Mouse (Mus musculus) hindbrain, embryonic 15.5 days (tissue): ENCODE data around the gene Bloc1s3. TPM values are rescaled to one million over a fixed set of nuclear protein-coding genes. Genes with fewer than 3 reads are reported as not detected.
A peak's percentile ranks its signal among the peaks of the same experiment; 100 is the strongest.

Experiments used
- ATAC-seq: fragments of 200-750 bp; cut with Nextera tagmentation; 2 replicates; pipeline ENCODE4 v1.8.0; 2017; ENCODE audit warnings: low read depth, moderate number of reproducible peaks, moderate TSS enrichment; ENCODE audit not compliant: low FRiP score
- H3K27ac ChIP-seq: fragments of 300-500 bp; sonication (generic); replicated peaks from 2 replicates; pipeline ENCODE4 v1.5.1; 2015; ENCODE audit warnings: mild to moderate bottlenecking, inconsistent platforms
- H3K27me3 ChIP-seq: fragments of 300-500 bp; sonication (generic); 2 replicates; pipeline ENCODE4 v1.6.1; 2015; ENCODE audit warnings: control low read depth, inconsistent platforms
- H3K36me3 ChIP-seq: fragments of 300-500 bp; sonication (generic); 2 replicates; pipeline ENCODE4 v1.6.1; 2015; ENCODE audit warnings: control low read depth, inconsistent platforms
- H3K4me1 ChIP-seq: fragments of 300-500 bp; sonication (generic); replicated peaks from 2 replicates; pipeline ENCODE4 v1.6.1; 2015; ENCODE audit warnings: control low read depth, inconsistent platforms
- H3K4me2 ChIP-seq: fragments of 300-500 bp; sonication (generic); 2 replicates; pipeline ENCODE4 v1.6.1; 2015; ENCODE audit warnings: moderate library complexity, mild to moderate bottlenecking, inconsistent platforms
- H3K4me3 ChIP-seq: fragments of 300-500 bp; sonication (generic); 2 replicates; pipeline ENCODE4 v1.5.1; 2015; ENCODE audit warnings: mild to moderate bottlenecking, inconsistent platforms
- H3K9ac ChIP-seq: fragments of 300-500 bp; sonication (generic); 2 replicates; pipeline ENCODE4 v1.6.1; 2015; ENCODE audit warnings: inconsistent platforms
- H3K9me3 ChIP-seq: fragments of 300-500 bp; sonication (generic); 2 replicates; pipeline ENCODE4 v1.6.1; 2016; ENCODE audit warnings: control low read depth, inconsistent platforms
- WGBS: fragments of 180-500 bp; shearing (Covaris S2); methylation state at CpG from one replicate; pipeline ENCODE4 v1.1.7; 2015; 5-methylcytosine and 5-hydroxymethylcytosine counted together
- polyA plus RNA-seq: library from polyadenylated mRNA; unstranded; fragments of >200 nt; fragmentation: Nextera tagmentation; extraction: Ambion mirVana; gene quantifications from 2 replicates; pipeline ENCODE4 v1.2.1, GENCODE M21; 2015

Bloc1s3 gene
- polyA plus RNA-seq, 1 experiment from 2014 or later: 4.5 TPM

DNA sequence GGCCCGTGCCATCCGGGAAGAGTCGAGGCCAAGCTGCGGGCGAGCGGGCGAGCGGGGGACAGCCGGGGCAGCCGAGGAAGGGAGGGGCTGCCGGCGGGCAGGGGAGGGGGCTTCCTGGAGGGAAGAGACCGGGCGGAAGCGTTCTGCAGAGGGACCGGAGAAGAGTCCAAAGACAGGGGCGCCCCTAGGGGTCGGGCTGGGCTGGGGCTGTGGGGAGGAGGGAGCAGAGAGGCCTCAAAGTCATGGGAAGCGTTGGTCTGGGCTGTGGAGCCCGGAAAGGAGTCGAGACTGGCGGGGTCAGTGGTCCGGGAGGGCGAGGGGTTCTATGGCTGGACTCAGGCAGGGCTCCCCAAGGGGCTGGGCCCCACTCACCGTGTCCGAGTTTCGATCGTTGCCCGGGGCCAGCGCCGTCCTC is 50.1 kb downstream of the Bloc1s3 start:
- Histone ChIP-seq H3K4me3 (peak overlapping the region; percentile 90), H3K9me3 (no peaks in the 10 kb centered on the region), H3K36me3 (no peaks in the 10 kb centered on the region), H3K4me2 (peak overlapping the region; percentile 97), H3K27me3 (no peaks in the 10 kb centered on the region), H3K27ac (peak overlapping the region; percentile 78), H3K4me1 (peaks cover 30% of the 10 kb centered on the region), H3K9ac (peak overlapping the region; percentile 70)
- WGBS: under 1% methylated on average over 26 of the region's 31 CpGs
- ATAC-seq: peak; percentile 70

DNA sequence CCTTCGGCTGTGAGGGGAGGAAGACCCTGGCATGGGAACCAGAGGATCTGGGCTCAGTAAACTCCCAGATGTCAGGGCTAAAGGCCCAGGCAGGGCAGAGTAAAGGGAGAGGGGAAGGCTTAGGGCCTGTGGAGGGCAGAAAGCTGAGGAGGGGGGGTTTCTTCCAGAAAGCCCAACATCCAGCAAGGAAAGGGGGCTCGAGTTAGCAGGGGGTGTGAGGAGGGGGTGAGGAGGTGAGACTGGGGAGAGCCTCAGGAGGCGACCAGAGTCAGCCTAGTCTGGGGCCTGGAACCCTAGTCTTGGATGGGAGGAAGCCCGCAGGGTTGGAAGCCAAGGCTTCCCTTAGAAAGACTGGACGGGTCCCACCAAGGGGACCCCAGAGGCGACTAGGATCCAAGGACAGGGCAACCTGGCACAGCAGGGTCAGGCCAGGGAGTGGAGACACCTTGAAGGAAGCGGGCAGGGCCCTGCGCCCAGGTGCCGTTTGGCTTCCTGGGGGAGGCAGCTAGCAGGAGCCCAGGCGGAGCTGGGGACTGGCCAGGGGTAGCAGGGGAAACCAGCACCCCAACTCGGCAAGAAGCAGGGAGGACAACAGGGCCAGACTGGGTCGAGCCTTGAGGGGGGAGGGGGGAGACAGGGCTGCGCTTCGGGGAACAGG is 50.6 kb downstream of the Bloc1s3 start:
- Histone ChIP-seq H3K9ac (peak overlapping the region; percentile 70), H3K27me3 (no peaks in the 10 kb centered on the region), H3K4me1 (peaks cover 30% of the 10 kb centered on the region), H3K4me2 (peak overlapping the region; percentile 97), H3K27ac (peak overlapping the region; percentile 78), H3K36me3 (no peaks in the 10 kb centered on the region), H3K9me3 (no peaks in the 10 kb centered on the region), H3K4me3 (peak overlapping the region; percentile 90)
- peak; percentile 23 for ATAC-seq
- 7% methylated on average over 13 of the region's 14 CpGs for WGBS

DNA sequence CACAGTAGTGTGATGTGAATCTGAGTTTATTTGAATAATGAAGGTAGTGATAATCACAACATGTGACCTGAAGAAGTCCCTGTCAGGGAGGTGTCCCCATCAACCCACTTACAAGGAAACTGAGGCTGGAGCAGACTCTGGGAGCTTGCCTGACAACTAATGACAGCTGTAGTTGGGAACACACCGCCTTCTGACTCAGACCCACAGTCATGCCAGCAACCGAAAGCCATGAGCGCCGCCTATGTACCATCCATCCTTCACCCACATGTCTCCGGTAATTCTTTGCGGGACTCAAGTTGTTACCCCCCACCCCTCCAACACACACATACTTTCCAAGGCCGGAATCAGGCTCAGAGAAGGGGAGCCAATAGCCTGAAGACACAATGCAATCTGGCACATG is 51.5 kb downstream of the Bloc1s3 start:
- ATAC-seq: no peak
- H3K27ac ChIP-seq: no peak overlapping the region
- 95% methylated on average over 7 of the region's 7 CpGs for WGBS
- peak overlapping the region; percentile 97 for H3K4me2 ChIP-seq
- no peaks in the 10 kb centered on the region for H3K9me3 ChIP-seq
- H3K4me3 ChIP-seq: peak overlapping the region; percentile 90
- no peak overlapping the region for H3K9ac ChIP-seq
- H3K36me3 ChIP-seq: peaks cover 2% of the 10 kb centered on the region
- no peaks in the 10 kb centered on the region for H3K27me3 ChIP-seq
- H3K4me1 ChIP-seq: peaks cover 30% of the 10 kb centered on the region

DNA sequence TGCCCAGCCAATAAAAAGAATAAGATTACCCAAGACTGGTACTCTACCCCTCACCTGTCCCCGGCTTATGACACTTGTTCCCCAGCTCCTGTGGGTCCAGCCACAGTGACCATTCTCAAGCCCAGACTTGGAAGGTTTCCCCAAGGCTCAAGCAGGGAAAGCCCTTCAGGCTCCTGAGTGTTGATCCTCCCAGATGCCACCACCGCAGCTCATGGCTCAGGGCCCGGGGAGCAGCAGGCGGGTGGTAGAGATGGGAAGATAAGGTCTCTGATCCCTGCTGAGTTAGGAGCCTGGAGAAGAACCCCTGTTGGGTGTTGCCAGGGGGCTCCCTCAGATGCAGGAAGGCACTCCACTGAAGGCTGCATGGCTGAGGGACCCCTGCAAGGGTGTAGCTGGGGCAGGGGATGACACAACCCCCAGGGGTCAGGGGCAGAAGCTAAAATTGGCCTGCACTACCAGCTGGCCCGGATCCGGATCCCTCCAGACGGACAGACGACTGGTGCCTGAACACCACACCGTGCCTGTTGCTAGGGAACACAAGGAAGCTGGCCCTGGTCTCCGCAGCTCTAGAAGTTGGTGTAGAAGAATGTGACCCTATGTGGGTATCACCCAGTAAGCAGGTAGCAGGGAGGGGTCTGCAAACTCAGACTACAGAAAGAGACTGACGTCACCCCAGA is 52.2 kb downstream of the Bloc1s3 start:
- peaks cover 9% of the 10 kb centered on the region for H3K36me3 ChIP-seq
- peaks cover 30% of the 10 kb centered on the region for H3K4me1 ChIP-seq
- H3K27ac ChIP-seq: no peak overlapping the region
- no peaks in the 10 kb centered on the region for H3K27me3 ChIP-seq
- WGBS: 44% methylated on average over 11 of the region's 11 CpGs
- no peaks in the 10 kb centered on the region for H3K9me3 ChIP-seq
- peak overlapping the region; percentile 97; the same call in 1 of the 2 replicates for H3K4me2 ChIP-seq
- H3K9ac ChIP-seq: no peak overlapping the region
- ATAC-seq: no peak
- H3K4me3 ChIP-seq: no peak overlapping the region

DNA sequence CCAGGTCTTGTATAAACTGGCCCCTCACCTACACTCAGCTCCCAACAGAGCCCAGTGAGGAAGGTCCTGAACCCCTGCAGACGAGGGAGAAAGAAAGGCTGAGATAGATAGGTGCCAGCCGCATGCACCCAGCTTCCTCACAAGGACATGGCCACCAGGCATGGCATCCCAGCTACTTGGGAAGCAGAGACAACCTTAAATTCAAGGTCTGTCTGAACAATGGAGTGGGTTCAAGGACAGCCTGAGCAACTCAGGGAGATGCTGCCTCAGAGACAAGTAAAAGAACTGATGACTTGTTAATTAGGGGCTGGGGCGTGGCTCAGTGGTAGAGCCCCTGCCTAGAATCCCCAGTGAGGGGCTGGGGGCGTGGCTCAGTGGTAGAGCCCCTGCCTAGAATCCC is 53.0 kb downstream of the Bloc1s3 start:
- H3K27ac ChIP-seq: no peak overlapping the region
- no peaks in the 10 kb centered on the region for H3K27me3 ChIP-seq
- WGBS: 89% methylated on average over 4 of the region's 4 CpGs
- H3K4me3 ChIP-seq: no peak overlapping the region
- no peak overlapping the region for H3K9ac ChIP-seq
- H3K36me3 ChIP-seq: peaks cover 16% of the 10 kb centered on the region
- no peak overlapping the region for H3K4me2 ChIP-seq
- no peak for ATAC-seq
- H3K4me1 ChIP-seq: peaks cover 30% of the 10 kb centered on the region
- no peaks in the 10 kb centered on the region for H3K9me3 ChIP-seq

Other genes with a start within 250 kb of the Bloc1s3 start
- gene Vasp, start 236.6 kb downstream of the Bloc1s3 start, polyA plus RNA-seq: 41.5 and 42.1 TPM in 2 replicates
- gene Ppm1n, start 228.3 kb downstream of the Bloc1s3 start, polyA plus RNA-seq: 0.96 and 1.2 TPM in 2 replicates
- 112 and 130 TPM in 2 replicates for gene Rtn2, start 225.7 kb downstream of the Bloc1s3 start, polyA plus RNA-seq
- gene Fosb, start 198.3 kb downstream of the Bloc1s3 start, polyA plus RNA-seq: 0.08 and 0.14 TPM in 2 replicates
- gene Ercc1, start 163.6 kb downstream of the Bloc1s3 start, polyA plus RNA-seq: 84.8 and 88.9 TPM in 2 replicates
- gene Cd3eap, start 148.9 kb downstream of the Bloc1s3 start, polyA plus RNA-seq: 21.2 and 22.5 TPM in 2 replicates
- gene Ppp1r13l, start 148.6 kb downstream of the Bloc1s3 start, polyA plus RNA-seq: 2.6 and 3.0 TPM in 2 replicates
- 23.8 and 24.4 TPM in 2 replicates for gene Ercc2, start 126.4 kb downstream of the Bloc1s3 start, polyA plus RNA-seq
- 1.2 and 2.1 TPM in 2 replicates for gene Klc3, start 104.3 kb downstream of the Bloc1s3 start, polyA plus RNA-seq
- 0.23 and 1.4 TPM in 2 replicates for gene Ckm, start 103.6 kb downstream of the Bloc1s3 start, polyA plus RNA-seq
- 18.4 and 18.7 TPM in 2 replicates for gene Mark4, start 49.5 kb downstream of the Bloc1s3 start, polyA plus RNA-seq
- gene Exoc3l2, start 45.0 kb downstream of the Bloc1s3 start, polyA plus RNA-seq: 0.76 and 0.82 TPM in 2 replicates
- 39.4 and 41.4 TPM in 2 replicates for gene Trappc6a, start within 50 bp of the Bloc1s3 start, polyA plus RNA-seq
- gene Nkpd1, start 9.5 kb upstream of the Bloc1s3 start, polyA plus RNA-seq: 1.1 and 1.2 TPM in 2 replicates
- gene Ppp1r37, start 54.7 kb upstream of the Bloc1s3 start, polyA plus RNA-seq: 42.5 and 46.6 TPM in 2 replicates
- gene Zfp296, start 68.9 kb upstream of the Bloc1s3 start, polyA plus RNA-seq: 0.19 and 0.47 TPM in 2 replicates
- 152 TPM in 2 replicates for gene Gemin7, start 69.2 kb upstream of the Bloc1s3 start, polyA plus RNA-seq
- 56.0 and 60.7 TPM in 2 replicates for gene Clasrp, start 96.1 kb upstream of the Bloc1s3 start, polyA plus RNA-seq
- 7.0 and 7.2 TPM in 2 replicates for gene Relb, start 121.1 kb upstream of the Bloc1s3 start, polyA plus RNA-seq
- gene Clptm1, start 156.7 kb upstream of the Bloc1s3 start, polyA plus RNA-seq: 134 and 143 TPM in 2 replicates
- gene Apoc2, start 169.6 kb upstream of the Bloc1s3 start, polyA plus RNA-seq: 0.58 and 1.1 TPM in 2 replicates
- gene Gm44805, start 173.1 kb upstream of the Bloc1s3 start, polyA plus RNA-seq: not detected in 2 replicates
- not detected in 2 replicates for gene Apoc4, start 173.1 kb upstream of the Bloc1s3 start, polyA plus RNA-seq
- 1.9 and 2.3 TPM in 2 replicates for gene Apoc1, start 184.3 kb upstream of the Bloc1s3 start, polyA plus RNA-seq
- gene Apoe, start 190.8 kb upstream of the Bloc1s3 start, polyA plus RNA-seq: 624 and 744 TPM in 2 replicates
- 155 and 158 TPM in 2 replicates for gene Tomm40, start 207.1 kb upstream of the Bloc1s3 start, polyA plus RNA-seq
- 58.9 and 60.4 TPM in 2 replicates for gene Nectin2, start 242.1 kb upstream of the Bloc1s3 start, polyA plus RNA-seq